Mouse (Mus musculus) common myeloid progenitor, adult 5-6 weeks (primary cell): ENCODE results near the gene Cldn16. TPM values are rescaled to one million over a fixed set of nuclear protein-coding genes. Genes with fewer than 3 reads are reported as not detected.

Source experiments
- ATAC-seq: replicated peaks from 2 replicates; pipeline ENCODE4 v1.8.0; 2016; ENCODE audit warnings: low read depth, mild to moderate bottlenecking, moderate TSS enrichment, inconsistent platforms; ENCODE audit not compliant: poor library complexity, severe bottlenecking
- total RNA-seq: library from RNA; stranded (forward); fragments of 200-1000, 187-1606 nt; gene quantifications from 2 replicates; pipeline ENCODE4 v1.2.3, GENCODE M21; 2017

Gene Cldn16
- total RNA-seq, 1 experiment from 2014 or later: not detected

GRCm38 (mm10) chr16:26532287-26532686, 69.4 kb downstream of the Cldn16 start:
- ATAC-seq: no peak

Other genes starting within 250 kb of the Cldn16 start
- 0.10 and 0.32 TPM in 2 replicates for gene Cldn1, start 91.3 kb upstream of the Cldn16 start, total RNA-seq
- not detected in 2 replicates for gene Tmem207, start 63.6 kb downstream of the Cldn16 start, total RNA-seq
- gene Il1rap, start 118.6 kb downstream of the Cldn16 start, total RNA-seq: 11.1 and 11.4 TPM in 2 replicates